Mouse (Mus musculus) heart, embryonic 13.5 days (tissue): ENCODE measurements around the gene Tmem51. TPM values are rescaled to one million over a fixed set of nuclear protein-coding genes. Genes with fewer than 3 reads are reported as not detected.

Experiments used
- ATAC-seq: fragments of 200-750 bp; cut with Nextera tagmentation; 2 replicates; pipeline ENCODE4 v1.8.0; 2017; ENCODE audit warnings: moderate TSS enrichment; ENCODE audit not compliant: insufficient number of reproducible peaks, low FRiP score, low TSS enrichment; ENCODE audit errors: extremely low read depth
- H3K27ac ChIP-seq: fragments of 300-500 bp; sonication (generic); replicated peaks from 2 replicates; pipeline ENCODE4 v1.5.1; 2015; ENCODE audit warnings: moderate library complexity, mild to moderate bottlenecking, inconsistent platforms
- H3K27me3 ChIP-seq: fragments of 300-500 bp; sonication (generic); replicated peaks from 2 replicates; pipeline ENCODE4 v1.6.1; 2015; ENCODE audit warnings: mild to moderate bottlenecking, inconsistent platforms
- H3K36me3 ChIP-seq: fragments of 300-500 bp; sonication (generic); 2 replicates; pipeline ENCODE4 v1.6.1; 2015; ENCODE audit warnings: mild to moderate bottlenecking, inconsistent platforms
- H3K4me1 ChIP-seq: fragments of 300-500 bp; sonication (generic); 2 replicates; pipeline ENCODE4 v1.6.1; 2015; ENCODE audit warnings: inconsistent platforms
- H3K4me2 ChIP-seq: fragments of 300-500 bp; sonication (generic); 2 replicates; pipeline ENCODE4 v1.6.1; 2015; ENCODE audit warnings: inconsistent platforms, mild to moderate bottlenecking, moderate library complexity
- H3K4me3 ChIP-seq: fragments of 300-500 bp; sonication (generic); 2 replicates; pipeline ENCODE4 v1.5.1; 2015; ENCODE audit warnings: moderate library complexity, mild to moderate bottlenecking, inconsistent platforms
- H3K9ac ChIP-seq: fragments of 300-500 bp; sonication (generic); 2 replicates; pipeline ENCODE4 v1.6.1; 2015; ENCODE audit warnings: inconsistent platforms, mild to moderate bottlenecking, moderate library complexity
- H3K9me3 ChIP-seq: fragments of 300-500 bp; sonication (generic); 2 replicates; pipeline ENCODE4 v1.6.1; 2016; ENCODE audit warnings: inconsistent platforms
- WGBS: fragments of 180-500 bp; shearing (Covaris S2); methylation state at CpG from one replicate; pipeline ENCODE4 v1.1.7; 2015; ENCODE audit warnings: mixed read lengths; 5-methylcytosine and 5-hydroxymethylcytosine counted together
- polyA plus RNA-seq: library from polyadenylated mRNA; unstranded; fragments of >200 nt; fragmentation: Nextera tagmentation; extraction: Ambion mirVana; gene quantifications from 2 replicates; pipeline ENCODE4 v1.2.1, GENCODE M21; 2015

The Tmem51 gene
- polyA plus RNA-seq, 1 experiment from 2014 or later = 25.3 TPM

GRCm38 (mm10) chr4:142068899-142069812 lies 14.9 kb downstream of the Tmem51 start:
- Histone ChIP-seq H3K27me3 (peaks cover 11% of the 10 kb centered on the region; the same call in 1 of the 2 replicates), H3K27ac (no peak overlapping the region), H3K4me2 (no peak overlapping the region), H3K9ac (peak overlapping the region; percentile 16; the same call in 1 of the 2 replicates), H3K36me3 (no peaks in the 10 kb centered on the region), H3K9me3 (no peaks in the 10 kb centered on the region), H3K4me3 (no peak overlapping the region), H3K4me1 (peaks cover 60% of the 10 kb centered on the region)
- ATAC-seq = no peak
- WGBS = 44% methylated on average over 18 of the region's 18 CpGs

- no peaks in the 10 kb centered on the region for H3K9me3 ChIP-seq
- H3K4me3 ChIP-seq = no peak overlapping the region
- peak overlapping the region; percentile 65; the same call in 1 of the 2 replicates for H3K27ac ChIP-seq
- H3K4me1 ChIP-seq = peaks cover 50% of the 10 kb centered on the region
- H3K4me2 ChIP-seq = no peak overlapping the region
- 62% methylated on average over 4 of the region's 4 CpGs for WGBS
- no peak for ATAC-seq
- peaks cover 11% of the 10 kb centered on the region; the same call in 1 of the 2 replicates for H3K27me3 ChIP-seq
- 0 out of 2 replicates have a peak overlapping the region, but pooled peaks have one; percentile 11 for H3K9ac ChIP-seq
- no peaks in the 10 kb centered on the region for H3K36me3 ChIP-seq
Observed at GRCm38 (mm10) chr4:142066576-142066975, 17.5 kb downstream of the Tmem51 start.

GRCm38 (mm10) chr4:142065835-142066234 lies 18.3 kb downstream of the Tmem51 start:
- no peaks in the 10 kb centered on the region for H3K9me3 ChIP-seq
- H3K27ac ChIP-seq = peak overlapping the region; percentile 65
- H3K27me3 ChIP-seq = peaks cover 11% of the 10 kb centered on the region; the same call in 1 of the 2 replicates
- no peaks in the 10 kb centered on the region for H3K36me3 ChIP-seq
- peak overlapping the region; percentile 16 for H3K9ac ChIP-seq
- H3K4me2 ChIP-seq = peak overlapping the region; percentile 6; the same call in 1 of the 2 replicates
- 36% methylated on average over 6 of the region's 6 CpGs for WGBS
- ATAC-seq = no peak
- peaks cover 50% of the 10 kb centered on the region for H3K4me1 ChIP-seq
- H3K4me3 ChIP-seq = no peak overlapping the region

- H3K4me2 ChIP-seq = no peak overlapping the region
- no peak overlapping the region for H3K4me3 ChIP-seq
- H3K9ac ChIP-seq = peak overlapping the region; percentile 16; the same call in 1 of the 2 replicates
- no peaks in the 10 kb centered on the region for H3K9me3 ChIP-seq
- WGBS = 58% methylated on average over 8 of the region's 8 CpGs
- peaks cover 50% of the 10 kb centered on the region for H3K4me1 ChIP-seq
- H3K36me3 ChIP-seq = no peaks in the 10 kb centered on the region
- peaks cover 7% of the 10 kb centered on the region; the same call in 1 of the 2 replicates for H3K27me3 ChIP-seq
- no peak for ATAC-seq
- peak overlapping the region; percentile 65; the same call in 1 of the 2 replicates for H3K27ac ChIP-seq
Observed at GRCm38 (mm10) chr4:142065270-142065669, 18.8 kb downstream of the Tmem51 start.

- Histone ChIP-seq H3K9ac (no peak overlapping the region), H3K4me2 (no peak overlapping the region), H3K27ac (no peak overlapping the region), H3K27me3 (peaks cover 6% of the 10 kb centered on the region; the same call in 1 of the 2 replicates), H3K36me3 (no peaks in the 10 kb centered on the region), H3K4me1 (peaks cover 52% of the 10 kb centered on the region), H3K4me3 (no peak overlapping the region), H3K9me3 (no peaks in the 10 kb centered on the region)
- ATAC-seq = no peak
- WGBS = 85% methylated on average over 11 of the region's 11 CpGs
Observed at GRCm38 (mm10) chr4:142064582-142065228, 19.4 kb downstream of the Tmem51 start.

GRCm38 (mm10) chr4:142063057-142063534 lies 21.0 kb downstream of the Tmem51 start:
- no peaks in the 10 kb centered on the region for H3K27me3 ChIP-seq
- peaks cover 57% of the 10 kb centered on the region for H3K4me1 ChIP-seq
- no peak overlapping the region for H3K27ac ChIP-seq
- no peaks in the 10 kb centered on the region for H3K9me3 ChIP-seq
- H3K9ac ChIP-seq = no peak overlapping the region
- no peak overlapping the region for H3K4me3 ChIP-seq
- no peak for ATAC-seq
- H3K4me2 ChIP-seq = no peak overlapping the region
- H3K36me3 ChIP-seq = no peaks in the 10 kb centered on the region
- WGBS = 85% methylated on average over 8 of the region's 8 CpGs

- Histone ChIP-seq H3K4me3 (no peak overlapping the region), H3K27me3 (no peaks in the 10 kb centered on the region), H3K4me2 (no peak overlapping the region), H3K9ac (peak overlapping the region; percentile 50), H3K27ac (peak overlapping the region; percentile 73), H3K4me1 (peaks cover 71% of the 10 kb centered on the region), H3K9me3 (no peaks in the 10 kb centered on the region), H3K36me3 (no peaks in the 10 kb centered on the region)
- no peak for ATAC-seq
- 67% methylated on average over 23 of the region's 23 CpGs for WGBS
Observed at GRCm38 (mm10) chr4:142061485-142062240, 22.4 kb downstream of the Tmem51 start.

GRCm38 (mm10) chr4:142060455-142061378 lies 23.4 kb downstream of the Tmem51 start:
- 0 out of 2 replicates have a peak overlapping the region, but pooled peaks have one; percentile 50 for H3K9ac ChIP-seq
- WGBS = 57% methylated on average over 18 of the region's 18 CpGs
- H3K27me3 ChIP-seq = no peaks in the 10 kb centered on the region
- H3K9me3 ChIP-seq = no peaks in the 10 kb centered on the region
- no peak overlapping the region for H3K4me2 ChIP-seq
- peaks cover 67% of the 10 kb centered on the region for H3K4me1 ChIP-seq
- peak overlapping the region; percentile 73 for H3K27ac ChIP-seq
- H3K4me3 ChIP-seq = no peak overlapping the region
- ATAC-seq = no peak
- no peaks in the 10 kb centered on the region for H3K36me3 ChIP-seq

- H3K4me3 ChIP-seq = no peak overlapping the region
- no peak for ATAC-seq
- H3K4me2 ChIP-seq = no peak overlapping the region
- no peak overlapping the region for H3K9ac ChIP-seq
- 87% methylated on average over 8 of the region's 8 CpGs for WGBS
- no peaks in the 10 kb centered on the region for H3K36me3 ChIP-seq
- no peaks in the 10 kb centered on the region for H3K9me3 ChIP-seq
- peaks cover 61% of the 10 kb centered on the region for H3K4me1 ChIP-seq
- no peaks in the 10 kb centered on the region for H3K27me3 ChIP-seq
- no peak overlapping the region for H3K27ac ChIP-seq
Observed at GRCm38 (mm10) chr4:142059841-142060193, 24.3 kb downstream of the Tmem51 start.
